15 mouse cellular contexts compared by ENCODE assay signal in genomic region chr12:17431812-17432332, GRCm38 (mm10).
"Had no signal": no experiment of that assay in that cellular context is flagged by ENCODE, and none has a peak within 500 bp of the region (broad histone marks: within the 10 kb centered on the region; RNA-seq: fewer than 3 reads in every experiment).

No protein-coding gene starts in this region.

- H3K9me3 ChIP-seq: limb, embryonic 12.5 days; megakaryocyte, embryonic 14.5 days; midbrain, embryonic 12.5 days had no signal

- H3K27ac ChIP-seq: layer of hippocampus, adult 2 months; limb, embryonic 12.5 days; liver, embryonic 14.5 days; macrophage; midbrain, embryonic 12.5 days had no signal

- H3K4me2 ChIP-seq: limb, embryonic 12.5 days; midbrain, embryonic 12.5 days had no signal

- ATAC-seq: midbrain, embryonic 16.5 days had no signal

- H3K9ac ChIP-seq: limb, embryonic 12.5 days; liver, embryonic 14.5 days; midbrain, embryonic 12.5 days had no signal

- H3K4me3 ChIP-seq: layer of hippocampus, adult 2 months; limb, embryonic 12.5 days; megakaryocyte, embryonic 14.5 days; midbrain, embryonic 12.5 days had no signal

- H3K27me3 ChIP-seq: limb, embryonic 12.5 days; megakaryocyte, embryonic 14.5 days; midbrain, embryonic 12.5 days had no signal

- DNase-seq: kidney, adult 11 months; kidney, adult 9 months; kidney, postnatal 10 days; kidney, postnatal 4 days; liver; lung, adult 18-20 months; right cerebral cortex, postnatal 14 days; thymus, adult 2 months had no signal
